Mouse (Mus musculus): ENCODE results near the gene Vmn1r16. TPM values are rescaled to one million over a fixed set of nuclear protein-coding genes. Genes with fewer than 3 reads are reported as not detected.

The Vmn1r16 gene
- not detected for total RNA-seq (2023)

DNA sequence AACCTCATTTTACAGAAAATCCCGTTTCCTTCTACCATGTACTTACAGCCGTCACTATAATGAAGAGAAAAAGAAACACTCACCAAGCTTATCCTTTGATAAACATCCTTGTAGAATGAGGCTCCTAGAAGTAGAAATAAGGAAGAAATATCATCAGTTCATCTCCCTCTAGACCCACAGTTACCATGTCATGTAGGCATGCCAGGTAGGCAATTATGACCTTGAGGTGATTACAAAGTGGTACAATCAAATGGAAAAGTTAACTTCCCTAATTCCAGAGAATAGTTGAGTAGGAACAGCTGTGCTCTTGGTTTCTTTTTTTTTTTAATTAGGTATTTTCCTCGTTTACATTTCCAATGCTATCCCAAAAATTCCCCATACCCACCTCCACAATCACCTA, at the start of gene Vmn1r16:
Gene Vmn1r16 (minus strand): TSS at position 101 of the 400 bp plus-strand sequence.

GRCm38 (mm10) chr6:57363627-57364026, 34.3 kb upstream of the Vmn1r16 start, which contains the start of gene Vmn1r17:
Gene Vmn1r17 (minus strand): TSS chr6:57363727.

Other genes with a start within 250 kb of the Vmn1r16 start
- not detected for gene Vmn1r10, start 220.0 kb downstream of the Vmn1r16 start, total RNA-seq (2023)
- not detected for gene Vmn1r11, start 196.0 kb downstream of the Vmn1r16 start, total RNA-seq (2023)
- gene Vmn1r12, start 172.6 kb downstream of the Vmn1r16 start, total RNA-seq (2023) = not detected
- gene Vmn1r13, start 126.2 kb downstream of the Vmn1r16 start, total RNA-seq (2023) = not detected
- gene Vmn1r14, start 97.8 kb downstream of the Vmn1r16 start, total RNA-seq (2023) = not detected
- gene Vmn1r15, start 71.5 kb downstream of the Vmn1r16 start, total RNA-seq (2023) = not detected
- gene Vmn1r17, start 34.2 kb upstream of the Vmn1r16 start, total RNA-seq (2023) = not detected
- not detected for gene Vmn1r18, start 66.3 kb upstream of the Vmn1r16 start, total RNA-seq (2023)
- not detected for gene Vmn1r19, start 74.3 kb upstream of the Vmn1r16 start, total RNA-seq (2023)
- gene Vmn1r20, start 99.4 kb upstream of the Vmn1r16 start, total RNA-seq (2023) = not detected
- gene Ppm1k, start 206.0 kb upstream of the Vmn1r16 start, total RNA-seq (2023) = 10 to 100 TPM; 24.2 to 38.2 TPM